Mouse (Mus musculus): ENCODE measurements around the gene Kri1.

- TF ChIP-seq POLR2A (IDR thresholded peaks at IDR 0.05; ENCODE audit: borderline replicate concordance, extremely low read depth, insufficient read depth, insufficient read length, poor library complexity, severe bottlenecking) (no peak), CTCF (IDR thresholded peaks at IDR 0.05; ENCODE audit: borderline replicate concordance, extremely low read depth, insufficient read depth, insufficient read length) (no peak)
Measured at GRCm38 (mm10) chr9:21322211-21322916, 34.6 kb upstream of the Kri1 start.
